Comparison of ENCODE assay signal across 9 mouse cellular contexts in genomic region chr9:42673385-42674016, GRCm38 (mm10).
DNase-seq lines count a peak whose midpoint lies in the region; ATAC-seq and TF ChIP-seq lines count a peak whose summit lies in the region.
"Had no signal": no experiment of that assay in that cellular context is flagged by ENCODE, and none has a peak within 500 bp of the region (broad histone marks: within the 10 kb centered on the region; RNA-seq: fewer than 3 reads in every experiment).

No protein-coding gene starts in this region.

- intact Hi-C loops in heart, adult 2 months (cut with DNase I), result no loop called here

- peak; percentile 15 for DNase-seq in adrenal gland, postnatal 25 days
- DNase-seq in limb, embryonic 14.5 days (ENCODE audit: low spot score), result peak; percentile 57
- peak; percentile 58 for DNase-seq in midbrain, embryonic 14.5 days
- DNase-seq in urinary bladder, postnatal 25 days (ENCODE audit: low spot score), result peak; percentile 9
- no peak for DNase-seq in frontal cortex, adult 2 months (ENCODE audit: extremely low spot score in 1 of 2, low spot score in 1 of 2)
- no peak for DNase-seq in left cerebral cortex, adult 18-20 months (ENCODE audit: low spot score in 2 of 2)
- DNase-seq in heart, adult 2 months, result no peak

- peaks cover 46% of the 10 kb centered on the region for H3K4me1 ChIP-seq in hindbrain, embryonic 13.5 days (replicated peaks)
- H3K4me1 ChIP-seq in limb, embryonic 14.5 days (ENCODE audit: control insufficient read depth, insufficient read depth, low read length), result peaks cover 14% of the 10 kb centered on the region
- H3K4me1 ChIP-seq in midbrain, embryonic 14.5 days (ENCODE audit: control insufficient read depth, insufficient read depth, low read length), result peaks cover 28% of the 10 kb centered on the region
- no peaks in the 10 kb centered on the region for H3K4me1 ChIP-seq in heart, adult 2 months (ENCODE audit: control insufficient read depth, insufficient read depth, low read length)
- H3K4me1 ChIP-seq: megakaryocyte, embryonic 14.5 days had no signal

- 59% methylated on average over 12 of the region's 12 CpGs for WGBS in hindbrain, embryonic 13.5 days
- 18% methylated on average over 12 of the region's 12 CpGs for WGBS in limb, embryonic 14.5 days
- 53% methylated on average over 12 of the region's 12 CpGs for WGBS in midbrain, embryonic 14.5 days
- 60% methylated on average over 12 of the region's 12 CpGs for WGBS in heart, adult 2 months

- H3K9ac ChIP-seq in hindbrain, embryonic 13.5 days, result no peak overlapping the region
- peak overlapping the region; percentile 21; the same call in 1 of the 2 replicates for H3K9ac ChIP-seq in limb, embryonic 14.5 days (ENCODE audit: low read depth, low read length, severe bottlenecking)
- no peak overlapping the region for H3K9ac ChIP-seq in midbrain, embryonic 14.5 days (replicated peaks; ENCODE audit: low read length)
- no peak overlapping the region for H3K9ac ChIP-seq in heart, adult 2 months (ENCODE audit: low read depth, low read length)

- H3K4me3 ChIP-seq in hindbrain, embryonic 13.5 days, result no peak overlapping the region
- no peak overlapping the region for H3K4me3 ChIP-seq in limb, embryonic 14.5 days (replicated peaks; ENCODE audit: low read length)
- H3K4me3 ChIP-seq in midbrain, embryonic 14.5 days (replicated peaks; ENCODE audit: low read depth, low read length), result no peak overlapping the region
- no peak overlapping the region for H3K4me3 ChIP-seq in heart, adult 2 months
- H3K4me3 ChIP-seq: megakaryocyte, embryonic 14.5 days had no signal

- TF ChIP-seq POLR2A in limb, embryonic 14.5 days (IDR thresholded peaks at IDR 0.05; ENCODE audit: borderline replicate concordance, extremely low read depth, insufficient read depth, insufficient read length), result no peak
- TF ChIP-seq POLR2A in heart, adult 2 months (IDR thresholded peaks at IDR 0.05; ENCODE audit: insufficient read depth, low read depth, low read length), result no peak

- no peak for TF ChIP-seq CTCF in heart, adult 2 months (IDR thresholded peaks at IDR 0.05)

- H3K4me2 ChIP-seq in hindbrain, embryonic 13.5 days, result no peak overlapping the region
- H3K4me2 ChIP-seq in limb, embryonic 14.5 days (replicated peaks; ENCODE audit: low read depth, low read length, severe bottlenecking), result no peak overlapping the region
- H3K4me2 ChIP-seq in midbrain, embryonic 14.5 days (ENCODE audit: low read length), result no peak overlapping the region

- no peaks in the 10 kb centered on the region for H3K9me3 ChIP-seq in hindbrain, embryonic 13.5 days
- no peaks in the 10 kb centered on the region for H3K9me3 ChIP-seq in limb, embryonic 14.5 days (ENCODE audit: control insufficient read depth, low read length)
- no peaks in the 10 kb centered on the region for H3K9me3 ChIP-seq in midbrain, embryonic 14.5 days (ENCODE audit: control insufficient read depth, low read length)
- H3K9me3 ChIP-seq: megakaryocyte, embryonic 14.5 days had no signal

- H3K36me3 ChIP-seq in hindbrain, embryonic 13.5 days, result no peaks in the 10 kb centered on the region
- H3K36me3 ChIP-seq in limb, embryonic 14.5 days (ENCODE audit: control insufficient read depth, insufficient read depth, low read length), result no peaks in the 10 kb centered on the region
- H3K36me3 ChIP-seq in midbrain, embryonic 14.5 days (ENCODE audit: control insufficient read depth, insufficient read depth, low read length), result no peaks in the 10 kb centered on the region
- no peaks in the 10 kb centered on the region for H3K36me3 ChIP-seq in heart, adult 2 months (ENCODE audit: control insufficient read depth, insufficient read depth, low read length)

- no peaks in the 10 kb centered on the region for H3K27me3 ChIP-seq in hindbrain, embryonic 13.5 days
- no peaks in the 10 kb centered on the region for H3K27me3 ChIP-seq in limb, embryonic 14.5 days (ENCODE audit: control insufficient read depth, insufficient read depth, low read length)
- H3K27me3 ChIP-seq in midbrain, embryonic 14.5 days (ENCODE audit: control insufficient read depth, insufficient read depth, low read length), result no peaks in the 10 kb centered on the region
- no peaks in the 10 kb centered on the region for H3K27me3 ChIP-seq in heart, adult 2 months (ENCODE audit: control insufficient read depth, insufficient read depth, low read length)

- H3K27ac ChIP-seq in hindbrain, embryonic 13.5 days, result peak overlapping the region; percentile 61
- H3K27ac ChIP-seq in limb, embryonic 14.5 days (replicated peaks; ENCODE audit: low read depth, low read length), result peak overlapping the region; percentile 44; the same call in 1 of the 2 replicates
- peak overlapping the region; percentile 50; the same call in 1 of the 2 replicates for H3K27ac ChIP-seq in midbrain, embryonic 14.5 days (replicated peaks; ENCODE audit: low read depth, low read length)
- no peak overlapping the region for H3K27ac ChIP-seq in heart, adult 2 months

- H3K79me2 ChIP-seq in heart, adult 2 months (replicated peaks; ENCODE audit: control insufficient read depth, insufficient read depth, low read length), result no peaks in the 10 kb centered on the region

- TF ChIP-seq EP300 in heart, adult 2 months (IDR thresholded peaks at IDR 0.05; ENCODE audit: insufficient read depth, low read depth, low read length), result no peak

- peak; percentile 43; the same call in 1 of the 2 replicates for ATAC-seq in hindbrain, embryonic 13.5 days (ENCODE audit: low FRiP score)
- no peak for ATAC-seq in limb, embryonic 14.5 days (ENCODE audit: low FRiP score, low read depth)
- ATAC-seq in midbrain, embryonic 14.5 days (ENCODE audit: low FRiP score, low TSS enrichment), result peak; percentile 64; the same call in 1 of the 2 replicates

Comparison
In these comparisons a context has a peak if more than half of its experiments do, and no peak if none do; other contexts are left out.
1. DNase-seq: peak in adrenal gland, postnatal 25 days (single experiment), limb, embryonic 14.5 days (single experiment), midbrain, embryonic 14.5 days (single experiment) and urinary bladder, postnatal 25 days (single experiment); none in frontal cortex, adult 2 months (0 of 2), left cerebral cortex, adult 18-20 months (0 of 2) and heart, adult 2 months (0 of 2).